Mouse (Mus musculus): ENCODE measurements at regions not wholly inside any gene's neighbourhood (a gene's known extent, or its start where the extent isn't known, plus 50 kb on each side); places are given as distances from the start of the nearest gene placed in this dataset.

- 47% methylated on average over 5 of the region's 5 CpGs for WGBS
- Histone ChIP-seq H3K9me3 (ENCODE audit: control insufficient read depth, low read length) (no peaks in the 10 kb centered on the region), H3K4me2 (ENCODE audit: low read depth, low read length) (no peak overlapping the region)
Observed at GRCm38 (mm10) chr1:177308213-177308872, 50.3 kb upstream of the Akt3 start.

More at GRCm38 (mm10) chr1:177308213-177308872, 50.3 kb upstream of the Akt3 start:
- H3K36me3 ChIP-seq (ENCODE audit: control insufficient read depth, insufficient read depth, low read length) = no peaks in the 10 kb centered on the region
- no peak overlapping the region for H3K9ac ChIP-seq (replicated peaks; ENCODE audit: low read depth, low read length)
- H3K27ac ChIP-seq (ENCODE audit: low read depth, low read length) = no peak overlapping the region
- H3K4me1 ChIP-seq (ENCODE audit: control insufficient read depth, insufficient read depth, low read length) = no peaks in the 10 kb centered on the region
- no peak overlapping the region for H3K4me3 ChIP-seq (ENCODE audit: low read depth, low read length)
- H3K27me3 ChIP-seq (ENCODE audit: control insufficient read depth, insufficient read depth, low read length) = no peaks in the 10 kb centered on the region
- no peak for ATAC-seq (ENCODE audit: low read depth)

Data from neural tube, embryonic 14.5 days (tissue).